Mouse (Mus musculus) E14TG2a.4 (cell line): ENCODE data around the gene Tgm2.

Experiments used
- CTCF ChIP-seq: conservative IDR thresholded peaks from 2 replicates; pipeline ENCODE4 v1.5.1; 2014; ENCODE audit warnings: low read length
- NANOG ChIP-seq: IDR thresholded peaks from 2 replicates; pipeline ENCODE4 v1.6.1; 2014; ENCODE audit warnings: borderline replicate concordance, low read length, mixed read lengths

DNA sequence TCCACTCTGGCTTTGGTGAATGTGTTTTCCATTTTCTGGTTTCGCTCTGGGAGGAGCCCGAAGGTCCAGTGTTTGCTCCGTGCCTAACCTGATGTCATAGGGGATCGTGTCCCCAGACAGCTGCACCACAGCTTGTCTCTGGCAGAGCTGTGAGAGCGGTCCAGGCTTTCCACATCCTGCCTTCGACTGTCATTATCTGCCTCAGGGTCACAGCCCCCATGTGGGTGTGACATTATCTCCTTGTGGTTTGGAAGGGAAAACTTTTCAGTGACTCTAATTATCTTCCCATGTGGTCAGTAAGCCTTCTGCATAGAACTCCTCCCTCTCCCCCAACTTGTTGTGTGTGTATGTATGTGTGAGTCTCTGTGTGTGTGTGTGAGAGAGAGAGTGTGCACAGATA is 40.6 kb downstream of the Tgm2 start:
- TF ChIP-seq CTCF (no peak), NANOG (no peak)
